Mouse (Mus musculus) heart, postnatal 25 days (tissue): ENCODE measurements around the gene Ppl. TPM values are rescaled to one million over a fixed set of nuclear protein-coding genes. Genes with fewer than 3 reads are reported as not detected.

Experiments used
- DNase-seq: peaks from one replicate; pipeline ENCODE4 v3.0.0; 2022; ENCODE audit warnings: low spot score
- intact Hi-C: fragments of 180-260 bp; cut with DNase I; formaldehyde crosslinking; loops from one replicate; pipeline ENCODE4 v1.15.1; 2025
- total RNA-seq, 2 experiments: library from RNA; stranded (reverse); gene quantifications; 2 replicates each; pipeline ENCODE4 v1.2.3; 2021

Gene Ppl
- 1 to 10 TPM; 3.8 to 5.0 TPM for total RNA-seq

- peak; percentile 45 for DNase-seq
- intact Hi-C loops, result no loop called here
Observed at GRCm38 (mm10) chr16:5132401-5132801, at the start of gene Ppl. Gene Ppl, minus strand, starts transcription at chr16:5132421.

DNA sequence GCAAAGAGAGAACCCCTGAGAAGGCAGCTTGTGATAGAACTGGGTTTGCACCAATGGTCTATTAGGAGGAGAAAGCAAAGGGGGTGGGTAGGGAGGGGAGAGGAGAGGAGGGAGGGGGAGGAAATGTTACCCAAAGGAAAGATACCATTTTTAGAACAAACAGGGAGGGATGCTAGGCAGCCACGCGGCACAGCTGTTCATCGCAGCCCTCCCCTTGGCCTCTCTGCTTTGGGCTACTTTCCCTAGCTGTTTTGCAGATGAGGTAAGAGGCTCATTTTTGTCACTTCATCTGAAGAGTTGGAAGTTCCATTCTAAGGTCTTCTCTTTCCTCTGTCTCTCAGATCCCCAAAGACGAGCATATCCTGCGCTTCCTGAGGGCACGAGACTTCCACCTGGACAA is 40.4 kb upstream of the Ppl start:
- intact Hi-C loops, result no loop called here
- no peak for DNase-seq

- DNase-seq, result no peak
- intact Hi-C loops, result no loop called here
Observed at GRCm38 (mm10) chr16:5168829-5169228, 36.6 kb upstream of the Ppl start.

DNA sequence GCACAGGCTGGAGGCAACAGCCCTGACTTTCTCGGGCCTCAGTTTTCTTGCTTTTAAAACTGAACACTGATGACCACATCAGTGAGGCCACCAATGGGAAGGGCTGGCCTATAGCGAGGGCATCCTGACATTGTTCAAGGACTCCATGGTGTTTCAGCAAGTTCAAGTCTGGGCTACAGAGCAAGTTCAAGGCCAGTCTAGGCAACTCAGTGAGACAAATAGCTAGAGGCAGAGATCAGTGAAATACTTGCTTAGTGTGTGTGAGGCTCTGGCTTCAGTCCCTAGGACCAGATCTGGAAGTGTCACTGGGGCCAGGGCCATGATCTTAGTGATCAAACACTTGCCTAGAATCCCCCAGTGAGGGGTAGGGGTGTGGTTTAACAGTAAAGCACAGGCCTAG is 35.8 kb upstream of the Ppl start:
- intact Hi-C loops, result no loop called here
- no peak for DNase-seq

- no peak for DNase-seq
- intact Hi-C loops, result no loop called here
Observed at GRCm38 (mm10) chr16:5164327-5164726, 32.1 kb upstream of the Ppl start.

DNA sequence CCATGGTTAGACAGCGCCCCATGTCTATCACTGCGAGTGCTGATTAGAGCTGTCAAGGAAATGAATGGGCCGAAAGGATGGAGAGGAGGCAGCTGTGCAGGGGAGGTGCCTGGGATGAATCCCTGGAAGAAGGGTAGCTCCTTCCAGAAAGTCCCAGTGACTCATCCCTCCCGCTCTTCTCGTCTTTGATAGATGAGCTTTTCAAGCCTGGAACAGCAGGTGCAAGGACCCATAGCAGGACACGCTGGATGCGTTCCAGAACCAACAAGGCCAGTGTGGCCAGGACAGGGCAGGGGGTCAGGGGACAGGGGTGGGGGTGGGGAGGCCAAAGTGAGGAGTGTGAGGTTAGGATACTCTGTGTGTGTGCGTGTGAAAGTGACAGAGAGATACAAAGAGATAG is 27.0 kb upstream of the Ppl start:
- intact Hi-C loops, result no loop called here

GRCm38 (mm10) chr16:5157113-5157512 is 24.9 kb upstream of the Ppl start:
- DNase-seq, result no peak
- intact Hi-C loops, result no loop called here

More for the DNA sequence above, 27.0 kb upstream of the Ppl start:
- no peak for DNase-seq

DNA sequence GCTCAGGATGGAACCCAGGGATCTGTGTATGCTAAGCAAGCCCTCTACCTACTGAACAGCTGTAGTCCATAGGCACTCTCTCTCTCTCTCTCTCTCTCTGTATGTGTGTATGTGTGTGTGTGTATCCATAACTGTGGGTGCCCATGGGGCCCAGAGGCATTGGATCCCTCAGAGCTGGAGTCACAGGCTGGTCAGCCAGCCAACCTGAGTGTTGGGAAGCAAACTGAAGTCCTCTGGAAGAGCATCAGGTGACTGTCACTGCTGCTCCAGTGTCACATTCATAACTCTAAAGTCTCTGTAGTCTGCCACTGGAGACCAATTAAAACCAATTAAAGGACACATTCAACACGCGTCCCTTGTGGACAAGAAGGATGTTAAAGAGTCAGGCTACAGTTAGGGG is 24.3 kb upstream of the Ppl start:
- intact Hi-C loops, result no loop called here
- no peak for DNase-seq

- intact Hi-C loops, result no loop called here
- no peak for DNase-seq
Observed at GRCm38 (mm10) chr16:5155014-5155413, 22.8 kb upstream of the Ppl start.

DNA sequence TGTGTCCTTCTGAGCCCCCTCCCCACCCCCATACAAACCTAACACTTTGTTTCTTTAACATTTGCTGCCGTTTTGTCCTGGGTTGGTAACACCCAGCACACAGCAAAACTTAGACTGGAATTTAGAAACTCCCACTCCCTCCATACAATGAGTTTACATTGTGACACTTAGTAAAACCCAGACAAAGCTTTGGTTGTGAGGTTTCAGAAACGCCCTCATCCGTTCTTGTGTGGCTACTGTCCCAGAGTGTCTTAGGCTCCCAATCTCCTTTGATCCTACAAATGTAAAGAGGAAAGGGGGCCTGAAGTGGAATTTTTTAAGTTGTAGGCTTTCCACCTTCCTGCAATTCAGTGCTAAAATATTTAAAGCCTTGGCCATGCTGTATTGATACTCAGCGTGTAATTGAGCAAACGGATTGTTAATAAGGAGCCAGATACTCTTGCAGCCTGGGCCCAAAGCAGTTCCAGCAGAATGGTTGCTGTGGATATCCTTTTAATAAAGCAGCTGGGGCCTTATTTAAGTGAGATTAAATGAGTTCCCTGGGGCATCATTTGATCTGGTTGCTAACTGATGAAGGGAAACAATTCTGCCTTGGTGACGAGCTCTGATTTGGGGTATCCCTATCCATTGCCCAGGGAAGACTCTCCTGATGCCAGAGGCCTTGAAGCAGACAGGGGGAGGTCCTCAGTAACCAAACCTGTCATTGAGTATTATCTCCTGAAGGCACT is 21.2 kb upstream of the Ppl start:
- no peak for DNase-seq
- intact Hi-C loops, result no loop called here

DNA sequence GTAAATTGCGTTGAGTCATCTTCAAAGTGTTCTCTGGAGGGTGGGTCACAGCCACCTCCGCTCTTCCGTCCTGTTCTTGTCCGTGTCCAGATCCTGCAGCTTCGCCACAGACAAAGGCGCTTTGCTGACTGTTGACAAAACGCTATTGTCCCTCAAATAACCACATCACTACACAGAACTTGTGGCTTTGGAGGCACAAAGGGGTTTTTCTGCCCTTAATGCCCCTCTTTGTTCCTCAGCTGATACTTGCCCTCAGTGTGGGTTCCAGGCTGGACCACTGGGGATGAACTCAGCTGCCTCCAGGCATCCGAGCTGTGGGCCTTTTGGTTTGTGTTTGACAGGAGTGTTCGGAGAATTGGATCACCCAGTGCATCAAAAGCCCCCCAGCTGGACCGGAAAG is 18.3 kb upstream of the Ppl start:
- no peak for DNase-seq
- intact Hi-C loops, result no loop called here

DNA sequence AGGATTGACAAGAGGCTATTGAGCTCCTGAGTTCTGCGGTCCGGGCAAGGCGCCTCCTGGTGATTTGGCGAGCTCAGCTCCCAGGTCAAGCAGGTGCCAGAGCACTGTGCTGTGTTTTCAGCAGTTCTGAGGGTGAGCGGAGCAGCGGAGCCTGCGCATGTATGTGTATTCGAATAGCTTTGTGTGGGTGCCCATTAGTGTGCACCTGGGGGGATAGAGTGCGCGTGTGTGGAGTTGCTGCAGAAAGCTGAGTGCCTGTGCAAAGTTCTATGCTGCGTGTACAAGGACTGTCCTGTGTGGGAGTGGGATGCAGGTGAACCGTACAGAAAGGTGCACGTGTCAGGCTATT is 14.8 kb upstream of the Ppl start, which contains the start of gene Sec14l5:
Sec14l5 (plus strand) TSS at position 73 of the 349 bp plus-strand sequence.
- DNase-seq, result no peak
- intact Hi-C loops, result loop anchor here (5.0 to 10.0 kb wide), 2 partner anchors 285 to 472 kb away; partner anchors contain the start of gene Coro7

DNA sequence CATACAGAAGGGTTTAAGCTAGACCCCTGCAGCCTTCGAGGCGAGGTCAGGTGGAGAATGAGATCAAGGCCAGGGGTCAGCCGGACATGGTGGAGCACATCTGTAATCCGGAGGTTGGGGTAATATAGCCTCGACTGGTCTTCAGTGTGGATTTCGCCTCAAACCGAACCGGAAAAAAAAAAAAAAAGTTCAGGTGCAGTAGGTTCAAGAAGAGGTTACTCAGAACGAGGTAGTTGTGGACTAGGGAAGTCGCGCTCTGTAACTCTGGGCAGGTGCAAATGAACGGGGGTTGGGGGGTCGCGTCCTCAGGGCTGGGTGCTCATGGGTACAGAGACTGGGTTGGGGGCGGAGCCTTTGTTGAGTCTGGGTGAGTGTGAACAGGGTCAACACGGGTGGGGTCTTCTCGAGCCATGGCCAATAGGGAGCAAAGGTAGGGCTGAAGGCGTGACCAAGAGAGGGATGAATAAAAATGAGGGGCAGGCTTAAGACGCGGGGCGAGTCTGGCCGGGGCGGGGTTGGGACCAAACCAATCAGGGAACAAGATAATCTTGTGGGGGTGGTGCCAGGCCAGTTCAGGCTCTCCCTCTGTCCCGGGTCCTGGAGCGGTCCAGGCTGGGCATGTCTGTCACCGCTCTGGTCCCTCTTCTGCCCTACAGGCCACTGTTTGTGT is 14.3 kb upstream of the Ppl start:
- intact Hi-C loops, result loop anchor here (5.0 to 10.0 kb wide), 2 partner anchors 284 to 472 kb away; partner anchors contain the start of gene Coro7
- DNase-seq, result peak; percentile 37

- no peak for DNase-seq
- intact Hi-C loops, result loop anchor here (1.0 to 10.0 kb wide), 3 partner anchors 166 to 471 kb away; partner anchors contain the start of gene Coro7
Observed at GRCm38 (mm10) chr16:5145570-5145969, 13.3 kb upstream of the Ppl start.

- intact Hi-C loops, result loop anchor here (5.0 to 10.0 kb wide), 2 partner anchors 82 to 465 kb away; partner anchors contain the start of gene Coro7
Observed at GRCm38 (mm10) chr16:5139741-5140140, 7.5 kb upstream of the Ppl start.

DNA sequence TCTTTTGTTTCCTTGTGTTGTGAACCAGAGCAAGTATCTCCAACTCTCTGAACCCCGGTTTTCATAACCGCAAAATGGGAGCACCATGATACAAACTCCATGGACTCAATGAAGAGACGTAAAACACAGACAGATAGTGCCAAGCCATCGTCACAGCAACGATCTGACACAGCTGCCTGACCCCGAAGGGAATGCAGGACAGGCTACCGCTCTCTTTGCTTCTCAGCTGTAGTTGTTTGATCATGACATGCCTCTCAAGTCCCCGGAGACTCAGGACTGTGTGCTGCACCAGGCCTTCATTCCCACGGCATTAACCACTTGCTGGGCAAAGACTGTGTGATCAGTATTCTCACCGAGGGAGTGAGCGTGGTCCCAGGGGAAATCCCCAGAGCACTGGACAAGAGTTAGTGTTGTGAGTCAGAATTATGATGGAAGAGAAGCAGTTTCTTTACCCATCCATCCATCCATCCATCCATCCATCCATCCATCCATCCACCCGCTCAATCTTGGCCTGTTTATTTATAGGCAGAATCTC is 4.9 kb upstream of the Ppl start:
- intact Hi-C loops, result no loop called here
- DNase-seq, result no peak

More at GRCm38 (mm10) chr16:5139741-5140140, 7.5 kb upstream of the Ppl start:
- DNase-seq, result peak; percentile 73

DNA sequence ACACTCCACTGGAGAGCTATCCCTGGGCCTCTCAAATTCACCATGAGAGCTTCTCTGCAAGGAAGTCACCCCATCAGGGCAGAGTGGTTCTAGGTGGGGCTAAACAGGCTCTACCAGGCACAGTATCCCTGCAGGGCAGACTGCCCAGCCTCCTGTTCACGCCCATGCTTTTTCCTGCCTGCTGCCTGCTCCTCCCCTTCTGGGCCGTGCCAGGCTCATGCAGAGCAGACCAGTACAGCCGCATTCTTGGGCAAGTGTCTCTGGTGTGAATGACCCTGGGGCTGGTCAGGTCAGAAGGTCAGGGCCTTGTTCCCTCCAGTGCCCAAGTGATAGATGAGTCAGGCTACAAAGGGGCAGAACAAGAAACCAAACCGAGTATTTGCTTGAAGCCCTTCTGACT is 4.3 kb upstream of the Ppl start:
- DNase-seq, result peak; percentile 67
- intact Hi-C loops, result no loop called here

DNA sequence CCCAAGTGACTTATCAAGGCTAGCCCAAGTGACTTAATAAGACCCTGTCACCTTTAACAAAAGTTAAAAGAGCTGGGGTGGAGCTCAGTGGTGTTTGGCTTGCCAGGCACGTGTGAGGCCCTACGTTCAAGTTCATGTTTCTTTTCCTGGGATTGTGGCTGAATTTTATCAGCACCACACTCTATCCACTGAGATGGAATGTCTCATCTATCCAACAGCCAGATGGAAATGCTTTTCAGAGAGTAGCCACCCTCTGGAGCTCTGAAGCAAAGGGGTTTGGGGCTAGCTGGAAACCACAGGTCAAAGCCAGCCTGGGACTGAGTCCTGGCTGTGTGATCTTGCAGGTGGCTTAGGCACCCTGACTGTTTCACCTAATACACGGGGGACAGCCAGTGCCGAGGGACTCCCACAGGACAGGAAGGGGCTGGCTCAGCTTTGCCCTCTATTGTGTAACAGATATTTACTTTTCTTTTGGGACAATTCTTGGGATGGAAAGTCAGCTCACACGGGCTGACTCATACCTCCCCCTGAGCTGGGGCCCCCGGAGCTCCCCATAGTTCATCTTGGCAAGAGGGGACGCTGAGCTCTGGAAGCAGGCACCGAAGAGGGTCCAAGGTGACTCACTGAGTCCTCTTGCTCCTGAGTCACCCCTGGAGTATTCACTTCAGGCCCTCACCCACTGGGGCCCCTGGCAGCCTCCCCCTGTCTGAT is 3.5 kb upstream of the Ppl start:
- intact Hi-C loops, result no loop called here
- peak; percentile 63 for DNase-seq

- intact Hi-C loops, result no loop called here
Observed at GRCm38 (mm10) chr16:5134623-5135330, 2.6 kb upstream of the Ppl start.

More at GRCm38 (mm10) chr16:5134623-5135330, 2.6 kb upstream of the Ppl start:
- peak; percentile 76 for DNase-seq
